Mouse (Mus musculus) neural tube, embryonic 12.5 days (tissue): ENCODE data around the gene Csmd2. TPM values are rescaled to one million over a fixed set of nuclear protein-coding genes. Genes with fewer than 3 reads are reported as not detected.

ENCODE experiments used
- ATAC-seq: fragments of 200-750 bp; cut with Nextera tagmentation; 2 replicates; pipeline ENCODE4 v1.8.0; 2017; ENCODE audit warnings: low read depth, mild to moderate bottlenecking, moderate TSS enrichment, moderate library complexity; ENCODE audit not compliant: low FRiP score
- H3K27ac ChIP-seq: fragments of 300-500 bp; sonication (generic); 2 replicates; pipeline ENCODE4 v1.5.1; 2016
- H3K27me3 ChIP-seq: fragments of 300-500 bp; sonication (generic); replicated peaks from 2 replicates; pipeline ENCODE4 v1.6.1; 2016; ENCODE audit warnings: mild to moderate bottlenecking
- H3K36me3 ChIP-seq: fragments of 300-500 bp; sonication (generic); 2 replicates; pipeline ENCODE4 v1.6.1; 2016; ENCODE audit warnings: mild to moderate bottlenecking
- H3K4me1 ChIP-seq: fragments of 300-500 bp; sonication (generic); 2 replicates; pipeline ENCODE4 v1.6.1; 2016
- H3K4me2 ChIP-seq: fragments of 300-500 bp; sonication (generic); replicated peaks from 2 replicates; pipeline ENCODE4 v1.6.1; 2016; ENCODE audit warnings: mild to moderate bottlenecking
- H3K4me3 ChIP-seq: fragments of 300-500 bp; sonication (generic); 2 replicates; pipeline ENCODE4 v1.5.1; 2016
- H3K9ac ChIP-seq: fragments of 300-500 bp; sonication (generic); 2 replicates; pipeline ENCODE4 v1.6.1; 2016; ENCODE audit warnings: mild to moderate bottlenecking
- H3K9me3 ChIP-seq: fragments of 300-500 bp; sonication (generic); 2 replicates; pipeline ENCODE4 v1.6.1; 2016; ENCODE audit warnings: mild to moderate bottlenecking
- WGBS: fragments of 180-500 bp; shearing (Covaris S2); methylation state at CpG from one replicate; pipeline ENCODE4 v1.1.7; 2016; 5-methylcytosine and 5-hydroxymethylcytosine counted together
- polyA plus RNA-seq: library from polyadenylated mRNA; unstranded; fragments of >200 nt; fragmentation: Nextera tagmentation; extraction: Ambion mirVana; gene quantifications from 2 replicates; pipeline ENCODE4 v1.2.1, GENCODE M21; 2016

Csmd2 gene
- polyA plus RNA-seq, 1 experiment from 2014 or later, result 4.8 TPM

DNA sequence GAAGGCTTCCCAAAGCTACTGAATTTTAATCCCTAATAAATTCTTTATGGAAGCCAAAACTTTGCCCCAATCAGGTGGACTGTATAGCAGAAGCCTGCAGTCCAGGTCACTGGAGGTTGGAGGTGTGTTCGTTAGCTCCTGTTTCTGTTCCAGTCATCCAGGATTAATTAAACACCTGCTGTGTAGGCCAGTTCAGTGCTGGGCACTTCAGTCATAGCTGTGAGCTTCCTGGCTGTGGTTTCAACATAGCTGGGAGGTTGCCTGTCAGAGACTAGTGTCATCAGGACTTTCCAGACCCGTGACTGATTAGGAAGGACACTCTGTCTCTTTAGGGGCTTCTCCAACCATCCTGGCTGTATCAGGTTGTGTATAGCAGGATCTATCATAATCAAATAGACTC, 337.9 kb downstream of the Csmd2 start:
- no peaks in the 10 kb centered on the region for H3K9me3 ChIP-seq
- H3K36me3 ChIP-seq, result 0 out of 2 replicates have a peak, but pooled peaks cover 3% of the 10 kb centered on the region
- no peak overlapping the region for H3K4me3 ChIP-seq
- H3K9ac ChIP-seq, result no peak overlapping the region
- H3K27me3 ChIP-seq, result no peaks in the 10 kb centered on the region
- H3K4me1 ChIP-seq, result no peaks in the 10 kb centered on the region
- whole genome bisulfite sequencing, result 68% methylated on average over 2 of the region's 2 CpGs
- H3K27ac ChIP-seq, result no peak overlapping the region
- no peak for ATAC-seq
- H3K4me2 ChIP-seq, result no peak overlapping the region

DNA sequence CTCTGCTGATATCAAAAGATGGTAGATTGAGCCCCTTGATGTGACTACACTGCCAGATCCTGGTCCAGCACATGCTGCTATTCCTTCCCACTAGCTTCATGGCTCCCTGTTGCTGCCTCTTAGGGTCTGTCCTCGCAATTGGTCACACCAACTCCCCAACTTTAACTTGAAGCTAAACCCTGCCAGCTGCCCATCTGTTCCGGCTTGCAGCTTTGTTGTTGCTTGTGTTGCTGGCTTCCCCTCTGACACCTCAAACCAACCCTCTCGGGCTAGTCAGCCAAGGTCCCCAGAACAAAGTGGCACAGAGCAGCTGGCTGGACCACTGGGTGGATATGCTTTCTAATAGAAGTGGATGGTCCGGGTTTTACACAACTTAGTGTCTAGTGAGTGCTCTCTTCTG, 339.1 kb downstream of the Csmd2 start:
- ATAC-seq, result no peak
- H3K27me3 ChIP-seq, result no peaks in the 10 kb centered on the region
- no peak overlapping the region for H3K4me2 ChIP-seq
- H3K9me3 ChIP-seq, result no peaks in the 10 kb centered on the region
- H3K4me1 ChIP-seq, result no peaks in the 10 kb centered on the region
- 77% methylated on average over 4 of the region's 4 CpGs for WGBS
- no peak overlapping the region for H3K4me3 ChIP-seq
- H3K9ac ChIP-seq, result no peak overlapping the region
- no peak overlapping the region for H3K27ac ChIP-seq
- 0 out of 2 replicates have a peak, but pooled peaks cover 1% of the 10 kb centered on the region for H3K36me3 ChIP-seq

DNA sequence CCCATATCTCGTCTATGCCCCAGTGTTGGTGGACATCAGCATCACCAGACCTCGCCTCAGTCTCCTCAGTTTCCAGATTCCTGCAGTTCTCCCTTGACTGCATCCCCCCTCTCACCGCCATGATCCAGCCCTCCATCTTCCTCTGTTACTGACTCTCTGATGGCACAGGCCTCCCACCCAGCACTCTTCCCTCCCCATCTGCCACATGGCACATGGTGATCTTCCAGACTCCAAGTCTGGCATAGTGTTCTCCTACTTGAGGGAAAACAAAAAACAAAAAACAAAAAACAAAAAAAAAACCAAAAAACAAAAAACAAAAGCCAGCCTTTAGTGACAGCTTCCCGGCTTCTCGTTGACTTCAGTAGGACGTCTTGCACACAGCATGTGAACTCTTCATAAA, 339.8 kb downstream of the Csmd2 start:
- Histone ChIP-seq H3K4me3 (no peak overlapping the region), H3K4me1 (no peaks in the 10 kb centered on the region), H3K27me3 (no peaks in the 10 kb centered on the region), H3K9ac (no peak overlapping the region), H3K36me3 (no peaks in the 10 kb centered on the region), H3K27ac (no peak overlapping the region), H3K9me3 (no peaks in the 10 kb centered on the region), H3K4me2 (no peak overlapping the region)
- no peak for ATAC-seq
- WGBS, result 87% methylated on average over 6 of the region's 6 CpGs

DNA sequence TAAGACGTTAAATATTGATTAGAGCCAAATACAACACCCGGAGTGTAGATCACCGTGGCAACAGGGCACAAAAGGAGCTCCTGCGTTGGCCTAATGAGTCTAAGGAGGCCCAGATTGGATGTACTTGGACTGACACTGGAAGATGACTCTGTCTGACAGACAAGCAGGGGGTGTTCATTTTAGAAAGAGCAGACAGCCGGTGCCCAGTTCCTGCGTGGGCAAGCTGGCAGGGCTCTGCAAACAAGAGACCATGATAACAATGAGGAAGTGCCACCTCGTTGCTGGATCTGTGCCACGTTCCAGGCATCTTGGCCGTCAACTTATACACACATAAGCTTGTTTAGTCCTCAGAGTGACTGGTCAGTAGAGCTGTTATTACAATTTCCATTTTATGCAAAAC, 342.9 kb downstream of the Csmd2 start:
- H3K4me2 ChIP-seq, result no peak overlapping the region
- H3K9ac ChIP-seq, result no peak overlapping the region
- no peaks in the 10 kb centered on the region for H3K4me1 ChIP-seq
- no peak overlapping the region for H3K27ac ChIP-seq
- H3K27me3 ChIP-seq, result no peaks in the 10 kb centered on the region
- no peaks in the 10 kb centered on the region for H3K9me3 ChIP-seq
- H3K36me3 ChIP-seq, result no peaks in the 10 kb centered on the region
- ATAC-seq, result no peak
- no peak overlapping the region for H3K4me3 ChIP-seq
- WGBS, result 83% methylated on average over 9 of the region's 9 CpGs

DNA sequence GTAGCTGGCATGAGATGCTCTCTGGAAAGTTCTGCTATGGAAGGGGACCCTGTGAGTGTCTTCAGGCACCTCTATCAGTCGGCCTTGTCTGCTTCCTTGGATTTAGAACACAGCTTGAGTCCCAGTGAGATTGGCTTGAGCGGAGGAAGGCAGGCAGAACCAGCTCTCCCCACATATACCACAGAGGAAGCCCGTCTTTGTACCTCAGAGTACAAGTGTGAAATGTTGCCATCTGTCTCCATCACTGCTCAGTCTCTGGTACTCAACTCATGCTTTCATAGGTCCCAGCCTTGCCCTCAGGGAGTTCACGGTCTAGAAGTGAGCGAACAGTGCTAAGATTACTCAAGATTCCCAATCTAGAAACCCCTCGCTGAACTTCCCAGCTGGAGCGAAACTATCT, 352.8 kb downstream of the Csmd2 start:
- 89% methylated on average over 7 of the region's 7 CpGs for WGBS
- no peak overlapping the region for H3K9ac ChIP-seq
- H3K36me3 ChIP-seq, result peaks cover 4% of the 10 kb centered on the region
- no peaks in the 10 kb centered on the region for H3K4me1 ChIP-seq
- H3K27ac ChIP-seq, result no peak overlapping the region
- H3K9me3 ChIP-seq, result no peaks in the 10 kb centered on the region
- H3K4me3 ChIP-seq, result no peak overlapping the region
- no peak for ATAC-seq
- H3K27me3 ChIP-seq, result no peaks in the 10 kb centered on the region
- no peak overlapping the region for H3K4me2 ChIP-seq

DNA sequence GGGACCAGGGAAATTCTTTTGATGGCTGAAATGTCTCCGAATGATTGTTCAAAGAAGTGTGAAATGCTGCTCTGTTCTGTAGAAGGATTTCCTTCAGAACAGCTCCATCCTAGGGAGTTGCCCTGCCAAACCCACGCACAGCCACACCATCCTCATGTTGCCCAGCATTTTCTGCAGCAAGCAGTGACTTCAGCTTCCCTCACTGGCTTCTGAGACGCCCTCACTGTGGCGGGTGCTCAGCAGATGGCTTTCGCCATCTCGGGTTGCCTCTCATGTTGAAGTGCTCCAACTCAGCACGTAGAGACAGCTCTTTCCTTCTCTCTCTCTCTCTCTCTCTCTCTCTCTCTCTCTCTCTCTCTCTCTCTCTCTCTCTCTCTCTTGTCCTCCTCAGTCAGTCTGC, 353.7 kb downstream of the Csmd2 start:
- ATAC-seq, result no peak
- Histone ChIP-seq H3K4me3 (no peak overlapping the region), H3K9ac (no peak overlapping the region), H3K36me3 (peaks cover 4% of the 10 kb centered on the region), H3K27me3 (no peaks in the 10 kb centered on the region), H3K9me3 (no peaks in the 10 kb centered on the region), H3K4me2 (no peak overlapping the region), H3K27ac (no peak overlapping the region), H3K4me1 (no peaks in the 10 kb centered on the region)
- WGBS, result 73% methylated on average over 7 of the region's 7 CpGs

DNA sequence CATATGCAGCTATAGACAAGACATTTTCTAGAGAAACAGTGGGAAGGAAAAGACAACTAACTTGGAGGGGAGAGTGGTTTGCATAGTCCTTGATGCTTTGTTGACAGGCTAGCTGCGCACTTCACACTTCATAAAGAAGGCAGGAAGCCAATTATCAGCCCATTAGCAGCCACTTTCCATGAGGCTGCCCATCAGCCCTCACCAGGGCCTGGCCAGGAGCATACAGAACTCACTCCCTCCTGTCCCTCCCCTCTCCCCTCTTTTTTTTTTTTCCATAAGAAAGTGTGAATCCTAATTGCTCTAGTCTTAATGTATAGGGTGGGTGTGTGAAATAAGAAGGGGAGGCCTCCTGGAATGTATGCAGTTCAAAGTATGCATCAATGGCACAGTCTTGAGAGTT, 354.6 kb downstream of the Csmd2 start:
- H3K27ac ChIP-seq, result no peak overlapping the region
- peaks cover 4% of the 10 kb centered on the region for H3K36me3 ChIP-seq
- H3K9ac ChIP-seq, result no peak overlapping the region
- 33% methylated on average over 1 of the region's 1 CpGs for WGBS
- no peaks in the 10 kb centered on the region for H3K9me3 ChIP-seq
- H3K4me1 ChIP-seq, result no peaks in the 10 kb centered on the region
- ATAC-seq, result no peak
- no peak overlapping the region for H3K4me3 ChIP-seq
- no peaks in the 10 kb centered on the region for H3K27me3 ChIP-seq
- H3K4me2 ChIP-seq, result no peak overlapping the region

DNA sequence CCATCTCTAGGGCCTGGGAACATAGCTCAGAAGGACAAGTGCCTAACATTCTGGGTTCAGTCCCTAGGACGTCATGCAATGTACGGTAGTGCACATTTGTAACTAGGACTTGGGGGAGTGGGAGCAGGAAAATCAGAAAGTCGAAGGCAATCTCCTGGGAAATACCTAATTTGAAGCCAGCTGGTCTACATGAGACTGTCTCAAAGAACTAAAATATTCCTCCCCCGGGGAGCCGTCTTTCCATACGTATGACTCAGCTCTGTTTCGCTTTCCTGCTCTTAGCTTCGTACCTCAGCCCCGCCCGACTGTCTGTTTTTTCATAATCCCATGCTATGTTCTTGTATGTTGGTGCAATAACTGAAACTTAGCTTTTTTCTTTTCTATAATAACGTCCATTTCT, 371.1 kb downstream of the Csmd2 start:
- no peak for ATAC-seq
- Histone ChIP-seq H3K4me3 (no peak overlapping the region), H3K4me1 (no peaks in the 10 kb centered on the region), H3K27ac (no peak overlapping the region), H3K9me3 (no peaks in the 10 kb centered on the region), H3K27me3 (no peaks in the 10 kb centered on the region), H3K36me3 (no peaks in the 10 kb centered on the region), H3K4me2 (no peak overlapping the region), H3K9ac (no peak overlapping the region)
- 86% methylated on average over 11 of the region's 11 CpGs for WGBS

DNA sequence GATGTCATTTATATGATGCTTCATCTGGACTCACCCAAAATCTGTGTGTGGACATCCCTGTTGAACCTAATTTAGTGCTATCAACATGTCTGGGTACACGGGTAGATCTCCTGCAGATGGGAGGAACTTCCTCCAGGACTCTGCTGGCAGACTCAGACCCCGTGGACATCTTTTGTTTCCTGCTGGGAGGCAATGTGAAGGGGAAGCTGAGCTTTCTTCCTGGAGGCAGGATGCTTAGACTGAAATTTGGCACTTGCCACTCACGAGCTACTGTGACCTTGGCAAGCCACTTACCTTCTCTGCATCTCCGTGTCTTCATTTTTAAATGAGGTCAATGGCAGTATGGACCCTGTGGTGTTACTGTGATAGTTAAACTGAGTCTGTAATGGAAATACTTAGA, 378.2 kb downstream of the Csmd2 start:
- WGBS, result 76% methylated on average over 4 of the region's 4 CpGs
- Histone ChIP-seq H3K4me2 (no peak overlapping the region), H3K27me3 (no peaks in the 10 kb centered on the region), H3K27ac (no peak overlapping the region), H3K4me1 (no peaks in the 10 kb centered on the region), H3K9me3 (no peaks in the 10 kb centered on the region), H3K36me3 (peaks cover 13% of the 10 kb centered on the region; the same call in 1 of the 2 replicates), H3K4me3 (no peak overlapping the region), H3K9ac (no peak overlapping the region)
- no peak for ATAC-seq

DNA sequence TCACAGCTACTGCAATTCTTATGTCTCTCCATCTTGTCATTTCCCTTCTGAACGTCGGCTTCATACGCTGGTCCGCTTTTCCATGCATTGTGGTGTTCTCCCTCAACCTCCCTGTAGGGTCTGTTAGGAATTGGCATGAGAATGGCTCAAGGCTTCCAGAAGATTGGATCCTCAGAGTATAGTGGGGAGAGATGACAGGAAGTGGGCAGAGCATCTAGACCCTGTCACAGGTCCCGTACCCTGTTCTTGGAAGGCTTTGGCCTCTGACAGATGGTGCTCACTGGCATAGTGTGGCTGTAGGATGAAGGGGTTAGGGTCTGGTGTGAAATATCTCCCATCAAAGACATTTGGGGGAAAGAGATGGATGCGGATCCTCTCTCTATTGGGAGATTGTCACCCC, 380.4 kb downstream of the Csmd2 start:
- H3K9ac ChIP-seq, result no peak overlapping the region
- H3K9me3 ChIP-seq, result no peaks in the 10 kb centered on the region
- H3K4me2 ChIP-seq, result no peak overlapping the region
- H3K27me3 ChIP-seq, result no peaks in the 10 kb centered on the region
- no peak overlapping the region for H3K4me3 ChIP-seq
- H3K27ac ChIP-seq, result no peak overlapping the region
- ATAC-seq, result no peak
- H3K4me1 ChIP-seq, result no peaks in the 10 kb centered on the region
- WGBS, result 97% methylated on average over 6 of the region's 6 CpGs
- peaks cover 13% of the 10 kb centered on the region; the same call in 1 of the 2 replicates for H3K36me3 ChIP-seq

DNA sequence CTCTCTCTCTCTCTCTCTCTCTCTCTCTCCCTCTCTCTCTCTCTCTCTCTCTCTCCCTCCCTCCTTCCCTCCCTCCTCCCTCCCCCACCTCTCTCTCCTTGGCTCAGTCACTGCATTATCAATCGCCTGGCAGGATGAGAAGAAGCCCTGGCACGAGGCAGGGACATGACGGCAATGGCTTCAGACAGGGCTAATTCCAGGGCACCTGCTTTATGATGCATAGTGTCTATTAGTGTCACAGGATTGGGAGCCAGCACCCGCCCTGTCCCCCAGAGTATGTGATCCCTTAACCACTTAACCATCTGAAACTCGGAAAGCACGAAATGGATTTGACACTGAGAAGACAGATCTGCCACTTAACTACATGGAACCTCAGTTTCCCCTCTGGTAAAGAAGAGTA, 384.1 kb downstream of the Csmd2 start:
- Histone ChIP-seq H3K36me3 (peaks cover 13% of the 10 kb centered on the region; the same call in 1 of the 2 replicates), H3K4me3 (no peak overlapping the region), H3K9me3 (no peaks in the 10 kb centered on the region), H3K4me2 (no peak overlapping the region), H3K9ac (no peak overlapping the region), H3K27ac (no peak overlapping the region), H3K4me1 (no peaks in the 10 kb centered on the region), H3K27me3 (no peaks in the 10 kb centered on the region)
- 78% methylated on average over 6 of the region's 6 CpGs for WGBS
- no peak for ATAC-seq

DNA sequence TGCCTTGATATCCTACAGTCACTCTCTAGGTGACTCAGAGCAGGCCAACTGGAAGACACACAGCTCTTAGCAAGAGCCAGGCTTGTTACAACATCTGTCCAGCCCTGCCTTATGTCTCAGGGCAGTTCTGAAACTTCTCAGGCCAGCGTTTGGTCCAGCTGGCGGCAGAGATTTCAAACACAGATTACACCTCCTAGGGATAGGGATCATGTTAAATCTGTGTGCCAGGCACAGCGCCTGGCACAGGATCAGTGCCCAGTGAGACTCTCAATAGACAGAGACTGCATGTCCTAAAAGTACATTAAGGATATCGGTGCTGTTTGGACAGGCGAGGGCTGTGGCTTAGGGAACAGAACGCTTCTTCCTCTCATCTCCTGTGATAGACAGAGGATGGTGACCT, 385.5 kb downstream of the Csmd2 start:
- Histone ChIP-seq H3K9ac (no peak overlapping the region), H3K4me1 (no peaks in the 10 kb centered on the region), H3K9me3 (no peaks in the 10 kb centered on the region), H3K4me2 (no peak overlapping the region), H3K27ac (no peak overlapping the region), H3K4me3 (no peak overlapping the region), H3K27me3 (no peaks in the 10 kb centered on the region), H3K36me3 (peaks cover 13% of the 10 kb centered on the region; the same call in 1 of the 2 replicates)
- 89% methylated on average over 6 of the region's 6 CpGs for WGBS
- no peak for ATAC-seq

DNA sequence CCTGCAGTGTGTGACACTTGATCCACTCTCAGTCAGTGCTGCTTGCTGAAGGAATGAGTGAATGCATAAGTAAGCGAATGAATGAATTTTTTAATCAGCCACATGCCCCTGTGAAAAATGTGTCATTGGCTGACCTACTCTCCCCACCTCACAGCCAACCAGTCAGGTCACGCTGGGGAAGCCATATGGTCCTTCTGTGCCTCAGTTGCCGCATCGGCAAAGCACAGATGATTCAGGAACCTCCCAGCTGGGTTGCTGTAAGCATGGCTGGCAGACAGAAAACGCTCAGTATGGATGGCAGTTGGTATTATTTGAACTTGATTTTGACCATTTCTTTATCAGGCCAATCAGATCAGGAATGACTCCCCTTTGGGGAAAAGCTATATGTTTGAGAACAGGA, 386.4 kb downstream of the Csmd2 start:
- 87% methylated on average over 5 of the region's 5 CpGs for WGBS
- Histone ChIP-seq H3K36me3 (peaks cover 10% of the 10 kb centered on the region; the same call in 1 of the 2 replicates), H3K27ac (no peak overlapping the region), H3K9ac (no peak overlapping the region), H3K4me3 (no peak overlapping the region), H3K9me3 (no peaks in the 10 kb centered on the region), H3K4me1 (no peaks in the 10 kb centered on the region), H3K27me3 (no peaks in the 10 kb centered on the region), H3K4me2 (no peak overlapping the region)
- ATAC-seq, result no peak
